Mouse (Mus musculus): ENCODE data around the gene Padi6. TPM values are rescaled to one million over a fixed set of nuclear protein-coding genes. Genes with fewer than 3 reads are reported as not detected.

The Padi6 gene
- not detected in 2 replicates for polyA plus RNA-seq (2015; fragmentation: Nextera tagmentation; extraction: Ambion mirVana)

DNA sequence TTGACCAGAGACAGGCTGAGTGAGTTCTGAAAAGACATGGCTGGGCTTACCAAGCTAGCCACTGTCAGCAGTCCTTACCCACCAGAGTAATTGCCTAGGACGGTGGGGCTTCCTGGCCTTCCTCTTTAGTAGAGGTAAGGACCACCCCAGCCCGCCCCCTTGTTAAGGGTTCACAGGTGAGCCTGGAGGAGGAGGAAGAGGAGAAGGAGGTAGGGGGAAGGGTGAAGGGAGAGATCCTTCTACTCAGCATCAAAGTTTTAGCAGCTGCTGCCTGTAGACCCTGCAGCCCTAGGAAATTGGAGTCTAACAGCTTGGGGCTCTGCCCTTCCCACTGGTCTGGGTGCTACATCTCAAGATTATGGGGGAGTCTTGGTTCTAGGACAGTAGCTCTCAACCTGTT lies at the start of gene Padi6:
TSS of gene Padi6 (minus strand) at position 101 of the 400 bp plus-strand sequence.

DNA sequence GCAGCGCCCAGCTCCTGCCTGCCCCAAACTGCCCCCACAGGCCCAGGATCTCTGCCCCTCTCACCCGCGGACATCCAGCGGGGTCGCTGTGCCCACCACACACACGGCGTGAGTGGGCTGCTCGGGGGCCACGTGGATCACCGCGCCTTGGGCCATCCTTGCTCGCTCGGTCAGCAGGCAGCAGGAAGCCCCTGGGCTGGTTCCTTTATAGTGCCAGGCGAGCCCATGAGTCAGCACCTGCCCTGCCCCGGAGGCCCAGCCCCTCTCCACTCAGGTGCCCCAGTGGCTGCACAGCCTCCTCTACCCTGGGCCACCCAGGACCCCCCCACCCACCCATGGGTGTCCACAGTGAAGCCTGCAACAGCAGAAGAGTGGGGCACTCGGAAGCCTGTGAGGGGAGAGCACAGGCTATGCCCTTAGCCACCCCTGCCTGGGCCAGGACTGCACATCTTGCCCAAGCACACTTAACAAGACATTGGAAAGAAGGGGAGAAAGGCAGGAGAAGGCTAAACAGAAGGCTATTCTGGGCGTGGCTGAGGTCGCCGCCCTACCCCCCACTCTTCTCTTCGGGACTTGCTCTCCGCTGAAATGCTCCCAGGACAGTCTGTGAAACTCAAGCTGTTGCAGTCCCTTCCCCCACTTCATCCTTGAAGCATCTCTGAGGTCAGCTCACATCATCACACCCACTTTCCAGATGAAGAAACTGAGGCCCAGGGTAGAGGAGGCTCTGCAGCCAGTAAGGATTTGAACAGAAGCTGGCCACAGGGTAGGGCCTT lies 31.8 kb upstream of the Padi6 start, which contains the start of gene Padi4:
TSS of gene Padi4 (minus strand) at position 212 of the 776 bp plus-strand sequence.

DNA sequence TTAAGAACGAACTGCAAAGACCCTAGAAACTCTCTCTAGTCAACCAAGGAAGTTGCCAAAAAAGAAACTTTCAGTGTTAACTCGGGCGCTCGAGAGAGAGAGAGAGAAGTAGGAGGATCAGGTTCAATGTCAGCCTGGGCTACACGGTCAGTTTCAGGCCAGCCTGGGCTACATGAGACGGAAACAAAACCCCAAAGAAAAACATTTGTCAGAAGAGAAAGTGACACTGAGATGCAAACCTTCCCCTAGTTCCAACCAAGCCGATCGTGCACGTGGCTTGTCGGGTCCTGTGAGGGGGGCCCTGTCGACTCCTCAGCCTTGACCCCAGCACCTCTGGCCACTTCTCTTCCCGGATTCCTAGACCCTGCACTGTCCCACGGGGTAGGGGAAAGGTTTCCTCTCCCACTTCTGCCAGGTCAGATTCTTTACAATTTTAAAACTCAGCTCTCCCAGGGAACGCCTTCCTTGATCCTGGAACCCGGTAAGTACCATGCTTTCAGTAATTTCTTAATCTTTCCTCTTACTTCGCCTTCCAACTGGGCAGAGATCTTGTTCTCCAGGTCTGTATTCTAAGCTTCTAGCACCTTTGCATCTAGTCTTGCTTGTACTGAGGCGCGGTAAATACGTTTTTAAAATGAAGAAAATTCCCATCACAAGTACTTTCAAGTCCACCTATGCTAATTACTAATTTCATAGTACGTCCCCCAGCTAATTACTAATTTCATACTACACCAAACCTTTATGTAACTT lies 42.0 kb downstream of the Padi6 start, which contains the start of gene Rcc2:
TSS of gene Rcc2 (plus strand) at position 273 of the 750 bp plus-strand sequence.

Small RNA genes lying within 50 kb of the gene (microRNA-seq; reads per million reads assigned to microRNA genes)
- gene Gm23045 (not detected), gene Gm25951 (not detected)

Other genes starting within 250 kb of the Padi6 start
- 15.6 and 16.6 TPM in 2 replicates for gene Arhgef10l, start 76.6 kb downstream of the Padi6 start, polyA plus RNA-seq (2015; fragmentation: Nextera tagmentation; extraction: Ambion mirVana)
- gene Rcc2, start 42.1 kb downstream of the Padi6 start, polyA plus RNA-seq (2015; fragmentation: Nextera tagmentation; extraction: Ambion mirVana): 8.6 and 9.8 TPM in 2 replicates
- 1.7 and 11.5 TPM in 2 replicates for gene Padi4, start 31.6 kb upstream of the Padi6 start, polyA plus RNA-seq (2015; fragmentation: Nextera tagmentation; extraction: Ambion mirVana)
- gene Padi3, start 68.0 kb upstream of the Padi6 start, polyA plus RNA-seq (2015; fragmentation: Nextera tagmentation; extraction: Ambion mirVana): 0.30 TPM in 1 of 2 replicates, not detected in the other
- gene Padi1, start 103.1 kb upstream of the Padi6 start, polyA plus RNA-seq (2015; fragmentation: Nextera tagmentation; extraction: Ambion mirVana): 0.07 and 0.16 TPM in 2 replicates
- gene Padi2, start 163.7 kb upstream of the Padi6 start, polyA plus RNA-seq (2015; fragmentation: Nextera tagmentation; extraction: Ambion mirVana): 0.52 and 1.2 TPM in 2 replicates
- gene Sdhb, start 218.6 kb upstream of the Padi6 start, polyA plus RNA-seq (2015; fragmentation: Nextera tagmentation; extraction: Ambion mirVana): 336 and 350 TPM in 2 replicates
- 16.9 and 22.3 TPM in 2 replicates for gene Atp13a2, start 244.2 kb upstream of the Padi6 start, polyA plus RNA-seq (2015; fragmentation: Nextera tagmentation; extraction: Ambion mirVana)